Mouse (Mus musculus) liver, embryonic 14.5 days (tissue): ENCODE data around the gene Lrp2. TPM values are rescaled to one million over a fixed set of nuclear protein-coding genes. Genes with fewer than 3 reads are reported as not detected.

Experiments used
- ATAC-seq: fragments of 200-750 bp; cut with Nextera tagmentation; 2 replicates; pipeline ENCODE4 v1.8.0; 2017; ENCODE audit warnings: moderate number of reproducible peaks, mild to moderate bottlenecking, moderate library complexity; ENCODE audit not compliant: insufficient read depth
- DNase-seq, 3 experiments: peaks; one replicate each; pipeline ENCODE4 v3.0.0-alpha.2; 2012 to 2013; ENCODE audit warnings: low read depth in 3 of 3, low spot score in 3 of 3
- H3K27ac ChIP-seq: fragments of 300-500 bp; sonication (generic); 2 replicates; pipeline ENCODE4 v1.5.1; 2014; ENCODE audit warnings: moderate library complexity, mild to moderate bottlenecking, control low read depth, inconsistent platforms
- H3K27me3 ChIP-seq: fragments of 300-500 bp; sonication (generic); 2 replicates; pipeline ENCODE4 v1.6.1; 2014; ENCODE audit warnings: mild to moderate bottlenecking, low read length, moderate library complexity; ENCODE audit not compliant: control insufficient read depth, insufficient read depth
- H3K36me3 ChIP-seq: fragments of 300-500 bp; sonication (generic); replicated peaks from 2 replicates; pipeline ENCODE4 v1.6.1; 2014; ENCODE audit warnings: low read depth; ENCODE audit not compliant: control insufficient read depth, insufficient read depth
- H3K4me1 ChIP-seq, 2 experiments: fragments of 200-500 bp in 1 of 2; fragments of 300-500 bp in 1 of 2; sonication (generic) in 1 of 2; replicated peaks; 2 replicates each; pipeline ENCODE4 v1.6.1; 2012 to 2014; ENCODE audit warnings: antibody characterized with exemption in 1 of 2, inconsistent platforms in 1 of 2, low read length in 1 of 2; ENCODE audit not compliant: control insufficient read depth in 2 of 2, insufficient read depth in 2 of 2
- H3K4me2 ChIP-seq: fragments of 300-500 bp; sonication (generic); 2 replicates; pipeline ENCODE4 v1.6.1; 2014; ENCODE audit warnings: low read depth, mild to moderate bottlenecking, control low read depth, moderate library complexity
- H3K4me3 ChIP-seq, 2 experiments: fragments of 200-500 bp in 1 of 2; fragments of 300-500 bp in 1 of 2; sonication (generic) in 1 of 2; 2 replicates each; pipeline ENCODE4 v1.5.1; 2012 to 2014; ENCODE audit warnings: low read depth in 2 of 2, low read length in 2 of 2, mild to moderate bottlenecking in 2 of 2, control low read depth in 1 of 2, inconsistent platforms in 1 of 2, moderate library complexity in 1 of 2; ENCODE audit not compliant: insufficient read depth in 1 of 2
- H3K9ac ChIP-seq: fragments of 300-500 bp; sonication (generic); replicated peaks from 2 replicates; pipeline ENCODE4 v1.6.1; 2014; ENCODE audit warnings: mild to moderate bottlenecking, control low read depth, moderate library complexity
- H3K9me3 ChIP-seq: fragments of 300-500 bp; sonication (generic); 2 replicates; pipeline ENCODE4 v1.6.1; 2016; ENCODE audit warnings: low read length, mixed read lengths; ENCODE audit not compliant: control insufficient read depth
- CTCF ChIP-seq: IDR thresholded peaks from 2 replicates; pipeline ENCODE4 v1.5.1; 2016; ENCODE audit warnings: antibody characterized with exemption, low read depth, control low read depth
- EP300 ChIP-seq: IDR thresholded peaks from 2 replicates; pipeline ENCODE4 v1.6.1; 2016; ENCODE audit warnings: antibody characterized with exemption, low read depth
- WGBS: fragments of 180-500 bp; shearing (Covaris S2); extraction: QIAGEN DNeasy Blood & Tissue Kit; methylation state at CpG from one replicate; pipeline ENCODE4 v1.1.7; 2014; ENCODE audit not compliant: insufficient replicate concordance; 5-methylcytosine and 5-hydroxymethylcytosine counted together
- polyA plus RNA-seq, 2 experiments: library from polyadenylated mRNA; depleted of rRNA in 1 of 2; stranded (reverse) in 1 of 2; unstranded in 1 of 2; fragments of >200 nt; fragmentation: Nextera tagmentation in 1 of 2; extraction: Ambion mirVana in 1 of 2; gene quantifications; 2 replicates each; pipeline versions ENCODE4 v1.2.1 to v1.2.3; 2012 to 2014

The Lrp2 gene
- polyA plus RNA-seq, 2 experiments: 0.07 to 0.11 TPM

- 49% methylated on average over 5 of the region's 5 CpGs for WGBS
- Histone ChIP-seq H3K9ac (no peak overlapping the region), H3K4me2 (no peak overlapping the region), H3K27ac (no peak overlapping the region), H3K36me3 (no peaks in the 10 kb centered on the region), H3K4me1 (no peaks in the 10 kb centered on the region), H3K27me3 (no peaks in the 10 kb centered on the region), H3K4me3 (no peak overlapping the region), H3K9me3 (no peaks in the 10 kb centered on the region)
- DNase-seq (no peak), ATAC-seq (no peak)
- TF ChIP-seq EP300 (no peak), CTCF (no peak)
Observed at GRCm38 (mm10) chr2:69511766-69512165, 74.1 kb downstream of the Lrp2 start.

- Histone ChIP-seq H3K36me3 (no peaks in the 10 kb centered on the region), H3K4me2 (no peak overlapping the region), H3K9me3 (no peaks in the 10 kb centered on the region), H3K27me3 (no peaks in the 10 kb centered on the region), H3K9ac (no peak overlapping the region), H3K27ac (no peak overlapping the region), H3K4me3 (no peak overlapping the region), H3K4me1 (no peaks in the 10 kb centered on the region)
- TF ChIP-seq CTCF: no peak
- no peak for DNase-seq
- no peak for ATAC-seq
- 68% methylated on average over 9 of the region's 9 CpGs for WGBS
Observed at GRCm38 (mm10) chr2:69500357-69500756, 85.5 kb downstream of the Lrp2 start.

- no peaks in the 10 kb centered on the region for H3K4me1 ChIP-seq
- H3K36me3 ChIP-seq: no peaks in the 10 kb centered on the region
- H3K9me3 ChIP-seq: no peaks in the 10 kb centered on the region
- H3K27ac ChIP-seq: no peak overlapping the region
- H3K4me3 ChIP-seq: no peak overlapping the region
- H3K9ac ChIP-seq: no peak overlapping the region
- DNase-seq (no peak), ATAC-seq (no peak)
- H3K4me2 ChIP-seq: no peak overlapping the region
- no peaks in the 10 kb centered on the region for H3K27me3 ChIP-seq
- WGBS: 74% methylated on average over 4 of the region's 4 CpGs
- TF ChIP-seq CTCF (peak; percentile 45), EP300 (no peak)
Observed at GRCm38 (mm10) chr2:69493130-69493529, 92.7 kb downstream of the Lrp2 start.

GRCm38 (mm10) chr2:69480965-69481364 lies 104.9 kb downstream of the Lrp2 start:
- Histone ChIP-seq H3K36me3 (no peaks in the 10 kb centered on the region), H3K27ac (no peak overlapping the region), H3K9me3 (no peaks in the 10 kb centered on the region), H3K4me2 (no peak overlapping the region), H3K4me3 (no peak overlapping the region), H3K27me3 (no peaks in the 10 kb centered on the region), H3K9ac (no peak overlapping the region), H3K4me1 (no peaks in the 10 kb centered on the region)
- WGBS: 70% methylated on average over 7 of the region's 7 CpGs
- no peak for ATAC-seq
- no peak for DNase-seq
- TF ChIP-seq CTCF (no peak), EP300 (no peak)

GRCm38 (mm10) chr2:69479859-69480258 lies 106.0 kb downstream of the Lrp2 start:
- no peaks in the 10 kb centered on the region for H3K27me3 ChIP-seq
- H3K4me2 ChIP-seq: no peak overlapping the region
- no peak for TF ChIP-seq EP300
- TF ChIP-seq CTCF: no peak
- no peak overlapping the region for H3K27ac ChIP-seq
- no peak for DNase-seq
- WGBS: 67% methylated on average over 7 of the region's 7 CpGs
- H3K4me1 ChIP-seq: no peaks in the 10 kb centered on the region
- H3K36me3 ChIP-seq: no peaks in the 10 kb centered on the region
- no peak overlapping the region for H3K4me3 ChIP-seq
- H3K9ac ChIP-seq: no peak overlapping the region
- no peak for ATAC-seq
- H3K9me3 ChIP-seq: no peaks in the 10 kb centered on the region

- Histone ChIP-seq H3K9ac (no peak overlapping the region), H3K4me3 (no peak overlapping the region), H3K27me3 (no peaks in the 10 kb centered on the region), H3K27ac (no peak overlapping the region), H3K36me3 (no peaks in the 10 kb centered on the region), H3K4me2 (no peak overlapping the region), H3K9me3 (no peaks in the 10 kb centered on the region), H3K4me1 (no peaks in the 10 kb centered on the region)
- DNase-seq: no peak
- TF ChIP-seq EP300: no peak
- no peak for TF ChIP-seq CTCF
- ATAC-seq: no peak
- 68% methylated on average over 7 of the region's 7 CpGs for WGBS
Observed at GRCm38 (mm10) chr2:69476901-69477300, 109.0 kb downstream of the Lrp2 start.
